Mouse (Mus musculus) layer of hippocampus, adult 6 months (tissue): ENCODE measurements around the gene Gsn. TPM values are rescaled to one million over a fixed set of nuclear protein-coding genes. Genes with fewer than 3 reads are reported as not detected.

Experiments
- long read RNA-seq, 2 experiments: library from polyadenylated mRNA; unstranded; transcript quantifications; one replicate each; pipeline ENCODE4 v2.0.0; 2019 to 2020
- polyA plus RNA-seq: library from polyadenylated mRNA; unstranded; fragments of <200 nt; fragmentation: Nextera tagmentation; gene quantifications from 2 replicates; pipeline ENCODE4 v1.2.3, GENCODE M21; 2021

The Gsn gene
- 88.5 and 93.5 TPM in 2 replicates for polyA plus RNA-seq
- long read RNA-seq, experiment 1, transcript Gsn-205 (18 exons, 2,607 nt), result minor isoform, 29 of 298 reads
- long read RNA-seq, experiment 1, transcript Gsn-201 (17 exons, 2,653 nt), result major isoform, 214 of 298 reads
- long read RNA-seq, experiment 1, partial matches to known transcripts, result 27 of 298 reads
- long read RNA-seq, experiment 1, other reads (novel, unspliced or antisense), result 28 of 298 reads
- long read RNA-seq, experiment 2, transcript Gsn-205 (18 exons, 2,607 nt), result minor isoform, 109 of 1,076 reads
- long read RNA-seq, experiment 2, transcript Gsn-201 (17 exons, 2,653 nt), result major isoform, 838 of 1,076 reads
- long read RNA-seq, experiment 2, partial matches to known transcripts, result 33 of 1,076 reads
- long read RNA-seq, experiment 2, other reads (novel, unspliced or antisense), result 96 of 1,076 reads

DNA sequence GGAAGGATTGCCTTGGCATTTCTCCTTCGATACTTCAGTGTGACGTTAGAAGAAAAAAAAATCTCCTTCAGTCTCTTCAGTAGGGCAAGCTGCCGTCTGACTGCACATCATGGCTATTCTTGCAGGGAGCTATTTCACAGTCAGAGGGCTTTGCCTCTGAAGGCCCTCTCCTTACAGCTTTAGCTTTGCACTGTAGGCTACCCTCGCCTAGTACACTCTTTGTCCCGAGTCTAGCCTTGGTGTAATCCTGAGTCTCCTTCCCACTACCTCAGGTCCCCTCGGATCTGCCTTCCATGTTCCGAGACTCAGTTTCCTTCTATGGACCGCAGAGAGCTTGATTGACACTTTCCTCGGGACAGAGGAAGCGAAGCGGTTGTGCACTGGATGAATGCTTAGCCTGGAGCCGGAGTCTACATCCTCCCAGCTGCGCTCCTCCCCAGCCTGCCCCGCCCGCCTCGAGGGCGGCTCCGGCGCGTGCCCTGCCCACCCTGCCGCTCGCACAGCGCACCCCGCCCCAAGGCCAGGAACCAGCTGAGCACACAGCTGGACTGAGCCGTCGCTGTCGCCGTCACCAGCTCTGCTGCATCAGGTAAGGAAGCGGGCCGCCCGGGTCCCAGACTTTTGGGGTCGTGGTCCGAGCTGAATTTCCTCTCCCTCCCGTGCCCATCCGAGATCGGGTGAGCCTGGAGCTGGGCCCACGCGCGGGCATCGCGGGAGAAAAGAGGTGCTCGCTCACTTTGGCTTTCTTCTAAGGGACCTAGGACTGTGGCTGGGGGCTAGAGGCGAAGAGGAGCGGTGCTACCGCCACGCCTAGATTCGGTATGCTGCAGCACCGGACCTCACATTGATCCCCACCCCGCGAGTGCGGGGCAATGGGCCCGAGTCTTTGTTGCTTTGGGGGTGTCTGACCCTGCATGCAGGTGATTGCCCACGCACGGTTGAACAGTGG is at the start of gene Gsn:
TSS of gene Gsn (plus strand) at position 496 of the 949 bp plus-strand sequence.

DNA sequence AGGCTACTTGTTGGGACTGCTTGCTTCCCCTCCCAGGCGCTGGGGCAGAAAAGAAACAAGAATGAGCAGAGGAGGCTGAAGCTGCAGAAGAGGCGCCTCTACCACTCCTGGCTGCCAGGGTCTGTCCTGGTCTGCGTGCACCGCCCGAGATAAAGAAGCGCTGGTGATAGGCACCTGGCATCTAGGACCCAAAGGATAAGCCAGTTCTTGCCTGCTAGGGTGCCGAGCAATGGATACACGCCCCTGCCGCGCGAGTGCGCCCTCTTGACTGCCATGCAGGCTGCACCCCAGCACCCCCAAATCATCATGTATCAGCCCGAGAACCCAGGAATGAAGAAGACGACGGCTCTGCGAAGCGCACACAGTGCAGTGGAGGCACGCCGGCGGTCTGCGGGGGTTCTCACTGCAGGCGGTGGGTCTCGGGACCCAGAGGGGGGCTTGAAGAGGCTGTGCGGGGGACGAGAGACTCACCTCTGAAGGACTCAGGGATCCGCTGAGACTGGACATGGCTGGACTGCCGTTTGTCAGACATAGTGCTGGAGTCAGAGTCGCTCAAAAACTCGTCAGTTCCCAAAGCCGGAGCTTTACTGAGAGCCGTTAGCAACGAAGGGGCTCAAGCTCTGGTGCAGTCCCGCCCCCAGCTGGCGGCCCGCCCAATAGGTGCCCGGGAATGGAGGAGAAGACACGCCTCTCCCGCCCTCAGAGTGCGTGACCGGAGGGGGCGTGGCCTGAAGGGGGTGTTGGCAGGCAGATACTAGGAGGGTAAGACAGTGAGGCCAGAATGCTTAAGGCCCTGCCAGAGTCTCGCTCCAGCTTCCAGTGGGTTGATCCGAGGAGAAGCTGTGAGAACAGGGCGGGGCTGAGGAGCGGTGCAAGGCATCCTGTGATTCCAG is 80.5 kb downstream of the Gsn start, which contains the start of gene Stom:
TSS of gene Stom (minus strand) at position 589 of the 893 bp plus-strand sequence.

Other genes starting within 250 kb of the Gsn start
- gene Hc, start 194.9 kb upstream of the Gsn start, polyA plus RNA-seq, result 0.16 and 0.65 TPM in 2 replicates
- 0.19 TPM in 1 of 2 replicates, not detected in the other for gene AI182371, start 154.8 kb upstream of the Gsn start, polyA plus RNA-seq
- gene Cntrl, start 146.9 kb upstream of the Gsn start, polyA plus RNA-seq, result 1.1 TPM in 2 replicates
- gene Rab14, start 55.3 kb upstream of the Gsn start, polyA plus RNA-seq, result 425 and 487 TPM in 2 replicates
- gene Stom, start 80.6 kb downstream of the Gsn start, polyA plus RNA-seq, result 4.8 and 7.1 TPM in 2 replicates
- gene 4930568D16Rik, start 111.3 kb downstream of the Gsn start, polyA plus RNA-seq, result not detected in 2 replicates
- not detected in 2 replicates for gene 4930402F06Rik, start 140.8 kb downstream of the Gsn start, polyA plus RNA-seq
- gene Ggta1, start 206.9 kb downstream of the Gsn start, polyA plus RNA-seq, result 1.6 and 2.4 TPM in 2 replicates